Mouse (Mus musculus): Measurements from ENCODE around the gene Gm42372. TPM values are rescaled to one million over a fixed set of nuclear protein-coding genes. Genes with fewer than 3 reads are reported as not detected.

The Gm42372 gene
- polyA plus RNA-seq, 1 experiment, result not detected

GRCm38 (mm10) chr7:16995345-16995744 is 12.5 kb downstream of the Gm42372 start:
- H3K4me3 ChIP-seq (replicated peaks), result no peak overlapping the region
- H3K27me3 ChIP-seq (ENCODE audit: control insufficient read depth), result peaks cover 22% of the 10 kb centered on the region
- H3K36me3 ChIP-seq (ENCODE audit: control insufficient read depth), result peaks cover 8% of the 10 kb centered on the region
- no peaks in the 10 kb centered on the region for H3K9me3 ChIP-seq (ENCODE audit: control insufficient read depth, low read length)
- no peak for TF ChIP-seq TAL1 (IDR thresholded peaks at IDR 0.05; ENCODE audit: low read length)
- no peak for TF ChIP-seq GATA1 (IDR thresholded peaks at IDR 0.05; ENCODE audit: low read length)
- peaks cover 43% of the 10 kb centered on the region for H3K4me1 ChIP-seq (ENCODE audit: control insufficient read depth)

GRCm38 (mm10) chr7:16999233-16999632 is 16.3 kb downstream of the Gm42372 start:
- peaks cover 35% of the 10 kb centered on the region for H3K4me1 ChIP-seq (ENCODE audit: control insufficient read depth)
- no peaks in the 10 kb centered on the region for H3K9me3 ChIP-seq (ENCODE audit: control insufficient read depth, low read length)
- H3K36me3 ChIP-seq (ENCODE audit: control insufficient read depth), result peaks cover 28% of the 10 kb centered on the region
- H3K4me3 ChIP-seq (replicated peaks), result peak overlapping the region; percentile 16
- TF ChIP-seq GATA1 (IDR thresholded peaks at IDR 0.05; ENCODE audit: low read length) (no peak), TAL1 (IDR thresholded peaks at IDR 0.05; ENCODE audit: low read length) (peak; percentile 44; the same call in 2 of the 3 replicates)
- peaks cover 14% of the 10 kb centered on the region for H3K27me3 ChIP-seq (ENCODE audit: control insufficient read depth)

- peak overlapping the region; percentile 16 for H3K4me3 ChIP-seq (replicated peaks)
- H3K36me3 ChIP-seq (ENCODE audit: control insufficient read depth), result peaks cover 32% of the 10 kb centered on the region
- TF ChIP-seq TAL1 (IDR thresholded peaks at IDR 0.05; ENCODE audit: low read length) (no peak), GATA1 (IDR thresholded peaks at IDR 0.05; ENCODE audit: low read length) (no peak)
- peaks cover 10% of the 10 kb centered on the region for H3K27me3 ChIP-seq (ENCODE audit: control insufficient read depth)
- no peaks in the 10 kb centered on the region for H3K9me3 ChIP-seq (ENCODE audit: control insufficient read depth, low read length)
- peaks cover 31% of the 10 kb centered on the region for H3K4me1 ChIP-seq (ENCODE audit: control insufficient read depth)
Measured at GRCm38 (mm10) chr7:16999650-17000049, 16.8 kb downstream of the Gm42372 start.

- Histone ChIP-seq H3K4me3 (replicated peaks) (no peak overlapping the region), H3K27me3 (ENCODE audit: control insufficient read depth) (no peaks in the 10 kb centered on the region), H3K4me1 (ENCODE audit: control insufficient read depth) (peaks cover 35% of the 10 kb centered on the region), H3K9me3 (ENCODE audit: control insufficient read depth, low read length) (no peaks in the 10 kb centered on the region), H3K36me3 (ENCODE audit: control insufficient read depth) (peaks cover 60% of the 10 kb centered on the region)
- no peak for TF ChIP-seq GATA1 (IDR thresholded peaks at IDR 0.05; ENCODE audit: low read length)
- TF ChIP-seq TAL1 (IDR thresholded peaks at IDR 0.05; ENCODE audit: low read length), result no peak
Measured at GRCm38 (mm10) chr7:17002375-17003195, 19.7 kb downstream of the Gm42372 start.

- peaks cover 63% of the 10 kb centered on the region for H3K36me3 ChIP-seq (ENCODE audit: control insufficient read depth)
- H3K4me1 ChIP-seq (ENCODE audit: control insufficient read depth), result peaks cover 30% of the 10 kb centered on the region
- H3K9me3 ChIP-seq (ENCODE audit: control insufficient read depth, low read length), result no peaks in the 10 kb centered on the region
- no peaks in the 10 kb centered on the region for H3K27me3 ChIP-seq (ENCODE audit: control insufficient read depth)
- TF ChIP-seq GATA1 (IDR thresholded peaks at IDR 0.05; ENCODE audit: low read length) (no peak), TAL1 (IDR thresholded peaks at IDR 0.05; ENCODE audit: low read length) (no peak)
- no peak overlapping the region for H3K4me3 ChIP-seq (replicated peaks)
Measured at GRCm38 (mm10) chr7:17003230-17003960, 20.5 kb downstream of the Gm42372 start.

- peaks cover 17% of the 10 kb centered on the region for H3K4me1 ChIP-seq (ENCODE audit: control insufficient read depth)
- H3K9me3 ChIP-seq (ENCODE audit: control insufficient read depth, low read length), result no peaks in the 10 kb centered on the region
- TF ChIP-seq TAL1 (IDR thresholded peaks at IDR 0.05; ENCODE audit: low read length), result no peak
- TF ChIP-seq GATA1 (IDR thresholded peaks at IDR 0.05; ENCODE audit: low read length), result no peak
- peaks cover 76% of the 10 kb centered on the region for H3K36me3 ChIP-seq (ENCODE audit: control insufficient read depth)
- H3K27me3 ChIP-seq (ENCODE audit: control insufficient read depth), result no peaks in the 10 kb centered on the region
- no peak overlapping the region for H3K4me3 ChIP-seq (replicated peaks)
Measured at GRCm38 (mm10) chr7:17004716-17005115, 21.8 kb downstream of the Gm42372 start.

GRCm38 (mm10) chr7:17007300-17007699 is 24.4 kb downstream of the Gm42372 start:
- Histone ChIP-seq H3K36me3 (ENCODE audit: control insufficient read depth) (peaks cover 97% of the 10 kb centered on the region), H3K9me3 (ENCODE audit: control insufficient read depth, low read length) (no peaks in the 10 kb centered on the region), H3K4me3 (replicated peaks) (no peak overlapping the region), H3K27me3 (ENCODE audit: control insufficient read depth) (no peaks in the 10 kb centered on the region), H3K4me1 (ENCODE audit: control insufficient read depth) (peaks cover 11% of the 10 kb centered on the region)
- TF ChIP-seq TAL1 (IDR thresholded peaks at IDR 0.05; ENCODE audit: low read length), result no peak
- no peak for TF ChIP-seq GATA1 (IDR thresholded peaks at IDR 0.05; ENCODE audit: low read length)

- peaks cover 100% of the 10 kb centered on the region for H3K36me3 ChIP-seq (ENCODE audit: control insufficient read depth)
- H3K27me3 ChIP-seq (ENCODE audit: control insufficient read depth), result no peaks in the 10 kb centered on the region
- H3K4me1 ChIP-seq (ENCODE audit: control insufficient read depth), result peaks cover 9% of the 10 kb centered on the region
- H3K9me3 ChIP-seq (ENCODE audit: control insufficient read depth, low read length), result no peaks in the 10 kb centered on the region
- TF ChIP-seq GATA1 (IDR thresholded peaks at IDR 0.05; ENCODE audit: low read length) (no peak), TAL1 (IDR thresholded peaks at IDR 0.05; ENCODE audit: low read length) (no peak)
- no peak overlapping the region for H3K4me3 ChIP-seq (replicated peaks)
Measured at GRCm38 (mm10) chr7:17009326-17010009, 26.6 kb downstream of the Gm42372 start.

- H3K4me1 ChIP-seq (ENCODE audit: control insufficient read depth), result peaks cover 9% of the 10 kb centered on the region
- H3K9me3 ChIP-seq (ENCODE audit: control insufficient read depth, low read length), result no peaks in the 10 kb centered on the region
- H3K27me3 ChIP-seq (ENCODE audit: control insufficient read depth), result no peaks in the 10 kb centered on the region
- peaks cover 100% of the 10 kb centered on the region for H3K36me3 ChIP-seq (ENCODE audit: control insufficient read depth)
- TF ChIP-seq TAL1 (IDR thresholded peaks at IDR 0.05; ENCODE audit: low read length) (no peak), GATA1 (IDR thresholded peaks at IDR 0.05; ENCODE audit: low read length) (no peak)
- no peak overlapping the region for H3K4me3 ChIP-seq (replicated peaks)
Measured at GRCm38 (mm10) chr7:17010010-17010347, 27.1 kb downstream of the Gm42372 start.

Measured in erythroblast, embryonic 14.5 days (primary cell).